Mouse (Mus musculus) liver, embryonic 14.5 days (tissue): ENCODE results near the gene Lrba. TPM values are rescaled to one million over a fixed set of nuclear protein-coding genes. Genes with fewer than 3 reads are reported as not detected.

Experiments used
- ATAC-seq: fragments of 200-750 bp; cut with Nextera tagmentation; 2 replicates; pipeline ENCODE4 v1.8.0; 2017; ENCODE audit warnings: moderate number of reproducible peaks, mild to moderate bottlenecking, moderate library complexity; ENCODE audit not compliant: insufficient read depth
- DNase-seq, 3 experiments: peaks; one replicate each; pipeline ENCODE4 v3.0.0-alpha.2; 2012 to 2013; ENCODE audit warnings: low read depth in 3 of 3, low spot score in 3 of 3
- H3K27ac ChIP-seq: fragments of 300-500 bp; sonication (generic); 2 replicates; pipeline ENCODE4 v1.5.1; 2014; ENCODE audit warnings: moderate library complexity, mild to moderate bottlenecking, control low read depth, inconsistent platforms
- H3K27me3 ChIP-seq: fragments of 300-500 bp; sonication (generic); 2 replicates; pipeline ENCODE4 v1.6.1; 2014; ENCODE audit warnings: mild to moderate bottlenecking, low read length, moderate library complexity; ENCODE audit not compliant: control insufficient read depth, insufficient read depth
- H3K36me3 ChIP-seq: fragments of 300-500 bp; sonication (generic); replicated peaks from 2 replicates; pipeline ENCODE4 v1.6.1; 2014; ENCODE audit warnings: low read depth; ENCODE audit not compliant: control insufficient read depth, insufficient read depth
- H3K4me1 ChIP-seq, 2 experiments: fragments of 200-500 bp in 1 of 2; fragments of 300-500 bp in 1 of 2; sonication (generic) in 1 of 2; replicated peaks; 2 replicates each; pipeline ENCODE4 v1.6.1; 2012 to 2014; ENCODE audit warnings: antibody characterized with exemption in 1 of 2, inconsistent platforms in 1 of 2, low read length in 1 of 2; ENCODE audit not compliant: control insufficient read depth in 2 of 2, insufficient read depth in 2 of 2
- H3K4me2 ChIP-seq: fragments of 300-500 bp; sonication (generic); 2 replicates; pipeline ENCODE4 v1.6.1; 2014; ENCODE audit warnings: low read depth, mild to moderate bottlenecking, control low read depth, moderate library complexity
- H3K4me3 ChIP-seq, 2 experiments: fragments of 200-500 bp in 1 of 2; fragments of 300-500 bp in 1 of 2; sonication (generic) in 1 of 2; 2 replicates each; pipeline ENCODE4 v1.5.1; 2012 to 2014; ENCODE audit warnings: low read depth in 2 of 2, low read length in 2 of 2, mild to moderate bottlenecking in 2 of 2, control low read depth in 1 of 2, inconsistent platforms in 1 of 2, moderate library complexity in 1 of 2; ENCODE audit not compliant: insufficient read depth in 1 of 2
- H3K9ac ChIP-seq: fragments of 300-500 bp; sonication (generic); replicated peaks from 2 replicates; pipeline ENCODE4 v1.6.1; 2014; ENCODE audit warnings: mild to moderate bottlenecking, control low read depth, moderate library complexity
- H3K9me3 ChIP-seq: fragments of 300-500 bp; sonication (generic); 2 replicates; pipeline ENCODE4 v1.6.1; 2016; ENCODE audit warnings: low read length, mixed read lengths; ENCODE audit not compliant: control insufficient read depth
- CTCF ChIP-seq: IDR thresholded peaks from 2 replicates; pipeline ENCODE4 v1.5.1; 2016; ENCODE audit warnings: antibody characterized with exemption, low read depth, control low read depth
- EP300 ChIP-seq: IDR thresholded peaks from 2 replicates; pipeline ENCODE4 v1.6.1; 2016; ENCODE audit warnings: antibody characterized with exemption, low read depth
- WGBS: fragments of 180-500 bp; shearing (Covaris S2); extraction: QIAGEN DNeasy Blood & Tissue Kit; methylation state at CpG from one replicate; pipeline ENCODE4 v1.1.7; 2014; ENCODE audit not compliant: insufficient replicate concordance; 5-methylcytosine and 5-hydroxymethylcytosine counted together
- polyA plus RNA-seq, 2 experiments: library from polyadenylated mRNA; depleted of rRNA in 1 of 2; stranded (reverse) in 1 of 2; unstranded in 1 of 2; fragments of >200 nt; fragmentation: Nextera tagmentation in 1 of 2; extraction: Ambion mirVana in 1 of 2; gene quantifications; 2 replicates each; pipeline versions ENCODE4 v1.2.1 to v1.2.3; 2012 to 2014

The Lrba gene
- polyA plus RNA-seq, 2 experiments = 3.7 to 4.4 TPM

- H3K27me3 ChIP-seq = no peaks in the 10 kb centered on the region
- peak overlapping the region; percentile 25; the same call in 1 of the 2 replicates for H3K4me2 ChIP-seq
- H3K36me3 ChIP-seq = no peaks in the 10 kb centered on the region
- TF ChIP-seq EP300 = no peak
- no peak for TF ChIP-seq CTCF
- no peak overlapping the region for H3K4me3 ChIP-seq
- H3K27ac ChIP-seq = no peak overlapping the region
- peak; percentile 33; the same call in 1 of the 2 replicates for ATAC-seq
- 34% methylated on average over 13 of the region's 13 CpGs for WGBS
- H3K9ac ChIP-seq = no peak overlapping the region
- no peaks in the 10 kb centered on the region for H3K9me3 ChIP-seq
- no peak for DNase-seq
- H3K4me1 ChIP-seq = no peaks in the 10 kb centered on the region
Observed at GRCm38 (mm10) chr3:86538645-86539554, 314.4 kb downstream of the Lrba start.

DNA sequence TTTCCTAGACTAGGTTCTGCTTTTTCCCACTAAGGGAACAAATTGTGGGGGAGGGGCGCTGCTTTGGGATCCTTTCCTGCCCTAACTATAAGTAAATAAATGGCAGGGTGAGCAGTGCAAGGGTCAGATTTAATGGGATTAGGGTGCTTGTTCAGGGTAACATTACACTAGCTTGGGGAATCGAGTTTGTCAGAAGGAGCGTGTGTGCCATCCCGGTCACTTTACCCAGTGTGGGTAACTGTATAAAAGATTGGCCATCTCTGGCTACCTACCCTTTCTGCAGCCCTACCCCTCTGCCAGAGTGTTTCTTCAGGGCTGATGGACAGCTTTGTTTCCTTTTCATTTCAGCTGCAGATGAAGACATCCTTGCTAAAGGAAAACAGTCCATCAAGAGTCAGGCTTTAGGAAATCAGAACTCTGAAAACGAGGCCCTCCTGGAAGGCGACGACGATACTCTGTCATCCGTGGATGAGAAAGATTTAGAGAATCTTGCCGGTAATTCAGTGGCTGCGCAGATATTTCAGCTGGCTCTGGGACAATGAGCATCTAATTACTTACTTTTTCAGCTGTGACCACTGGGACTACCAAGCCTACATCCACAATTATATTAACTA, 315.2 kb downstream of the Lrba start:
- ATAC-seq (peak; percentile 28; the same call in 1 of the 2 replicates), DNase-seq (no peak)
- Histone ChIP-seq H3K4me2 (peak overlapping the region; percentile 26), H3K4me1 (no peaks in the 10 kb centered on the region), H3K9ac (no peak overlapping the region), H3K9me3 (no peaks in the 10 kb centered on the region), H3K36me3 (no peaks in the 10 kb centered on the region), H3K4me3 (no peak overlapping the region), H3K27ac (no peak overlapping the region), H3K27me3 (no peaks in the 10 kb centered on the region)
- TF ChIP-seq EP300 = no peak
- no peak for TF ChIP-seq CTCF
- WGBS = 80% methylated on average over 11 of the region's 11 CpGs

DNA sequence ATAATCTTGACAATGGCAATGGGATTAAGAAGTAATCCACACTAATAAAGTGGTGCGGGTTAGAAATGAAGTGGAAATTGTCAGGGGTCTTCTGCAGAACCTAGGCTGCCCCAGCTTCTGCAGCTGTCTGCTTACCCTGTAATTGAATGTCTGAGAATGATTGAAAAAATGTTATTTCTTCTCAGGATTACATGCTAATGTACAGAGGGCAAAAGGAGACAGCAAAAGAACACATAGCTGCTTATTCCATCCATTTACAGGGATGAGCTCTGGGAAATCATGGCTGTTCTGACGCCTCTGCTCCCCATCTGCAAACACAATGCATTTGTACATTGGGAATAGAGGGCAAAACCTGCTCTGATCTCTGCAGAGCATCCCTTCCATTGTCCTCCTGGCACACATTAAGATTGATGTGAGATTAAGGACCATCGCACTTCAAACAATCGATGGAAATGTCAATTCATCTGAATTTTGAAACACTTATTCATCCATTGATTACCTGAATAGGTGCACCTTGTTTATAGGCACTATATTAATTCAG, 316.7 kb downstream of the Lrba start:
- no peak overlapping the region for H3K9ac ChIP-seq
- no peak overlapping the region for H3K4me2 ChIP-seq
- no peak overlapping the region for H3K27ac ChIP-seq
- ATAC-seq (no peak), DNase-seq (no peak)
- no peak overlapping the region for H3K4me3 ChIP-seq
- no peaks in the 10 kb centered on the region for H3K9me3 ChIP-seq
- no peaks in the 10 kb centered on the region for H3K4me1 ChIP-seq
- TF ChIP-seq EP300 = no peak
- no peak for TF ChIP-seq CTCF
- 76% methylated on average over 4 of the region's 4 CpGs for WGBS
- no peaks in the 10 kb centered on the region for H3K36me3 ChIP-seq
- H3K27me3 ChIP-seq = peaks cover 4% of the 10 kb centered on the region

DNA sequence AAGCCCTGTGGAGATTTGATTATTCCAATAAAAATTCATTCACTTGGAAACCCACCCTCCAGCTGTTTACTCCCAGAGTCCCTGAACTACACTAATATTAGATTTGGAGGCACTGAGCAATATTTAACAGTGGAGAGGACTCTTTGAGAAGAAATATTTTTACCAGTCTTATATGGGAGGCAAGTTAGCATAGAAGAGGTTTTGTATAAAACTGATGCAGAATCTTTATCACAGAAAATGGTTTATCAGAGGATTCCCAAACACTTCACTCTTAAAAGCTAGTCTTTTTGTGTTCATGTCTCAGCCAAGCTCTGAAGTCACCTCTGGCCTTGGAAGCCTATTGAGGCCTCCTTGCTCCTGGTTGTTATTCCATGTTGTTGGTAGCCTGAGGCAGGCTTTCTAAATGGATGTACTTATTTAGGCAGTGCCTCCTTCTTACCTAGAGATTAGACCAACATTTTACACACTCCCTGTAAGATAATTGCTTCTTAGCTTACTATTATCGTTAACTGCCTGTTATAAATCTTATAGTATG, 317.4 kb downstream of the Lrba start:
- no peaks in the 10 kb centered on the region for H3K4me1 ChIP-seq
- no peak for ATAC-seq
- no peaks in the 10 kb centered on the region for H3K36me3 ChIP-seq
- no peak for DNase-seq
- TF ChIP-seq CTCF (no peak), EP300 (no peak)
- no peak overlapping the region for H3K4me2 ChIP-seq
- H3K9me3 ChIP-seq = no peaks in the 10 kb centered on the region
- H3K9ac ChIP-seq = no peak overlapping the region
- peaks cover 12% of the 10 kb centered on the region for H3K27me3 ChIP-seq
- no peak overlapping the region for H3K27ac ChIP-seq
- no peak overlapping the region for H3K4me3 ChIP-seq
- WGBS = 58% methylated on average over 1 of the region's 1 CpGs

GRCm38 (mm10) chr3:86544785-86545184, 320.3 kb downstream of the Lrba start:
- Histone ChIP-seq H3K27ac (no peak overlapping the region), H3K4me1 (no peaks in the 10 kb centered on the region), H3K4me3 (no peak overlapping the region), H3K9ac (no peak overlapping the region), H3K27me3 (peaks cover 37% of the 10 kb centered on the region), H3K36me3 (no peaks in the 10 kb centered on the region), H3K4me2 (no peak overlapping the region), H3K9me3 (no peaks in the 10 kb centered on the region)
- TF ChIP-seq EP300 (no peak), CTCF (no peak)
- DNase-seq = no peak
- 58% methylated on average over 3 of the region's 3 CpGs for whole genome bisulfite sequencing
- no peak for ATAC-seq
